Mouse (Mus musculus) kidney, adult 2 months (tissue): Measurements from ENCODE around the gene Rapgefl1. TPM values are rescaled to one million over a fixed set of nuclear protein-coding genes. Genes with fewer than 3 reads are reported as not detected.

Experiments
- DNase-seq: peaks from one replicate; pipeline ENCODE4 v3.0.0; 2021
- H3K27ac ChIP-seq: fragments of 200-500 bp; 2 replicates; pipeline ENCODE4 v1.5.1; 2012; ENCODE audit warnings: low read depth, low read length, control low read depth, inconsistent platforms; ENCODE audit not compliant: insufficient read depth
- H3K27me3 ChIP-seq: fragments of 200-500 bp; replicated peaks from 2 replicates; pipeline ENCODE4 v1.6.1; 2012; ENCODE audit warnings: mild to moderate bottlenecking, moderate library complexity, low read length, inconsistent platforms; ENCODE audit not compliant: control insufficient read depth, insufficient read depth
- H3K36me3 ChIP-seq: fragments of 200-500 bp; 2 replicates; pipeline ENCODE4 v1.6.1; 2012; ENCODE audit warnings: mild to moderate bottlenecking, moderate library complexity, low read length, inconsistent platforms; ENCODE audit not compliant: control insufficient read depth, insufficient read depth
- H3K4me1 ChIP-seq: fragments of 200-500 bp; 2 replicates; pipeline ENCODE4 v1.6.1; 2011; ENCODE audit warnings: low read length; ENCODE audit not compliant: control insufficient read depth, insufficient read depth
- H3K4me3 ChIP-seq: fragments of 200-500 bp; 2 replicates; pipeline ENCODE4 v1.5.1; 2011; ENCODE audit warnings: mild to moderate bottlenecking, low read depth, low read length, control low read depth; ENCODE audit not compliant: insufficient read depth
- CTCF ChIP-seq: fragments of 200-500 bp; conservative IDR thresholded peaks from 2 replicates; pipeline ENCODE4 v1.5.1; 2011; ENCODE audit warnings: low read depth, mild to moderate bottlenecking, control low read depth, low read length, moderate library complexity, mixed read lengths; ENCODE audit not compliant: insufficient read depth, insufficient read length
- POLR2A ChIP-seq: fragments of 200-500 bp; IDR thresholded peaks from one replicate; pipeline ENCODE4 v1.6.1; 2011; ENCODE audit warnings: low read depth, low read length, control low read depth
- WGBS: fragments of 180-500 bp; shearing (Covaris S2); methylation state at CpG from one replicate; pipeline ENCODE4 v1.1.7; 2018; 5-methylcytosine and 5-hydroxymethylcytosine counted together
- polyA plus RNA-seq: library from polyadenylated mRNA; depleted of rRNA; stranded (reverse); fragments of >200 nt; gene quantifications from 2 replicates; pipeline ENCODE4 v1.2.3, GENCODE M21; 2012

The Rapgefl1 gene
- polyA plus RNA-seq, 1 experiment = 4.2 TPM

- Histone ChIP-seq H3K27me3 (no peaks in the 10 kb centered on the region), H3K4me1 (peaks cover 10% of the 10 kb centered on the region; the same call in 1 of the 2 replicates), H3K4me3 (no peak overlapping the region), H3K27ac (no peak overlapping the region), H3K36me3 (no peaks in the 10 kb centered on the region)
- TF ChIP-seq POLR2A (no peak), CTCF (no peak)
- WGBS = 70% methylated on average over 9 of the region's 9 CpGs
- DNase-seq = peak; percentile 33
These were observed 37.3 kb downstream of the Rapgefl1 start for GRCm38 (mm10) chr11:98873900-98874299.

GRCm38 (mm10) chr11:98877001-98877400 lies 40.4 kb downstream of the Rapgefl1 start:
- DNase-seq = peak; percentile 79
- TF ChIP-seq CTCF = no peak
- Histone ChIP-seq H3K27ac (no peak overlapping the region), H3K36me3 (no peaks in the 10 kb centered on the region), H3K4me1 (peaks cover 10% of the 10 kb centered on the region; the same call in 1 of the 2 replicates), H3K4me3 (no peak overlapping the region), H3K27me3 (no peaks in the 10 kb centered on the region)
- WGBS = 38% methylated on average over 9 of the region's 9 CpGs

DNA sequence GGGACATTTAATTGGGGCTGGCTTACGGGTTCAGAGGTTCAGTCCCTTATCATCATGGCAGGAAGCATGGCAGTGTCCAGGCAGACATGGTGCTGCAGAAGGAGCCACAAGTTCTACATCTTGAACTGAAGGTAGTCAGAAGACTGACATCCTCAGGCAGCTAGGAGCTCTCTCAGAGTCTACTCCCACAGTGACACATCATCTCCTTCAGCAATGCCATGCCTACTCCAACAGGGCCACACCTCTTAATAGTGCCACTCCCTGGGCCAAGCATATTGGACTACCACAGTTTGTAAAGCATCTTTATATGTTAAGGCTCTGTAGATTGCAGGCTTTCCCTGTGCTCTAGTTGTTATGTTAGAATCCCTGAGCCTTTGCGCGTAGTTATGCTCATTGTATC lies 51.1 kb downstream of the Rapgefl1 start:
- H3K4me3 ChIP-seq = no peak overlapping the region
- no peaks in the 10 kb centered on the region for H3K4me1 ChIP-seq
- H3K36me3 ChIP-seq = peaks cover 9% of the 10 kb centered on the region
- WGBS = 99% methylated on average over 3 of the region's 3 CpGs
- no peaks in the 10 kb centered on the region for H3K27me3 ChIP-seq
- H3K27ac ChIP-seq = no peak overlapping the region
- TF ChIP-seq CTCF (no peak), POLR2A (no peak)
- no peak for DNase-seq

DNA sequence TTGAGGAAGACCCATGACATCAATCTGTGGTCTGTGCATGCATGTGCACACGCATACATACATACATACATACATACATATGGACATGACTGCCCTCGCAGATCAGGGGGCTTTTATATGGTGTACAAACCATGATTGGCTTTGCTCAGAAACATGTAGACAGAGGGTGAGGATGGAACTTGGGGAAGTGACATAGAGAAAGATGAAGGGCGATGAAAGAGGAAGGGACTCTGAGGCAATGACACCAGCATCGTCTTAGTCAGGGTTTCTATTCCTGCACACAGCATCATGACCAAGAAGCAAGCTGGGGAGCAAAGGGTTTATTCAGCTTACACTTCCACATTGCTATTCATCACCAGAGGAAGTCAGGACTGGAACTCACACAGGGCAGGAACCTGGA lies 52.5 kb downstream of the Rapgefl1 start:
- H3K4me1 ChIP-seq = no peaks in the 10 kb centered on the region
- WGBS = 96% methylated on average over 4 of the region's 4 CpGs
- no peaks in the 10 kb centered on the region for H3K27me3 ChIP-seq
- H3K36me3 ChIP-seq = peaks cover 9% of the 10 kb centered on the region
- TF ChIP-seq POLR2A = no peak
- TF ChIP-seq CTCF = no peak
- H3K27ac ChIP-seq = no peak overlapping the region
- no peak for DNase-seq
- no peak overlapping the region for H3K4me3 ChIP-seq

DNA sequence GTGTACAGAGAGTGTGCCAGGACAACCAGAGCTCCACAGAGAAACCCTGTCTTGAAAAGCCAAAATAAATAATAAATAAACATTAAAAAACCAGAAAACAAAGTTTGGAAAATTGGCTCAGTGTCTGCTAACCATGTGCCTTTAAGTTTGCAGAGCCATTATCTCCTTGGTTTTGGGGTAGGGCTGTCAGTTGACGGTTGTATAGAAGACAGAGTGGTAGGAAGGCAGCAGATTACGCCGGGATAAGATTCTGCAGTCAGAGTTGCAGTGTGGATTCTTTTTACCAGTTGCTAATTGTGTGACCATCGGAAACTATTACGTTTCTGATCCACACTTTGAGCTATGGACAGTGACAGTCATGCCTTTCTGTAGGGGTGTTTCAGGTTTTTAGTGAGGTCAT lies 53.4 kb downstream of the Rapgefl1 start:
- Histone ChIP-seq H3K36me3 (peaks cover 9% of the 10 kb centered on the region), H3K27ac (no peak overlapping the region), H3K4me1 (no peaks in the 10 kb centered on the region), H3K4me3 (no peak overlapping the region), H3K27me3 (no peaks in the 10 kb centered on the region)
- no peak for TF ChIP-seq POLR2A
- TF ChIP-seq CTCF = no peak
- DNase-seq = no peak
- 93% methylated on average over 5 of the region's 5 CpGs for WGBS

- 83% methylated on average over 5 of the region's 5 CpGs for WGBS
These were observed 55.8 kb downstream of the Rapgefl1 start for GRCm38 (mm10) chr11:98892426-98892825.

GRCm38 (mm10) chr11:98900529-98901125 lies 64.0 kb downstream of the Rapgefl1 start:
- whole genome bisulfite sequencing = 67% methylated on average over 12 of the region's 12 CpGs
- Histone ChIP-seq H3K4me3 (no peak overlapping the region), H3K4me1 (no peaks in the 10 kb centered on the region), H3K36me3 (peaks cover 4% of the 10 kb centered on the region), H3K27ac (no peak overlapping the region), H3K27me3 (no peaks in the 10 kb centered on the region)
- no peak for DNase-seq
- TF ChIP-seq POLR2A (no peak), CTCF (no peak)

More at GRCm38 (mm10) chr11:98892426-98892825, 55.8 kb downstream of the Rapgefl1 start:
- Histone ChIP-seq H3K4me3 (no peak overlapping the region), H3K27ac (no peak overlapping the region), H3K27me3 (no peaks in the 10 kb centered on the region), H3K4me1 (no peaks in the 10 kb centered on the region), H3K36me3 (peaks cover 3% of the 10 kb centered on the region)
- TF ChIP-seq POLR2A = no peak
- TF ChIP-seq CTCF = no peak
- DNase-seq = no peak
